Mouse (Mus musculus) embryo, embryonic 11.5 days (tissue): ENCODE results near the gene Hras.
A peak's percentile ranks its signal among the peaks of the same experiment; 100 is the strongest.

Experiments
- DNase-seq: peaks from one replicate; pipeline ENCODE4 v3.0.0-alpha.2; 2012; ENCODE audit warnings: low read depth, low spot score

Gene Hras

GRCm38 (mm10) chr7:141214310-141214709 is 20.5 kb upstream of the Hras start:
- no peak for DNase-seq

GRCm38 (mm10) chr7:141213605-141214235 is 19.9 kb upstream of the Hras start, which contains the start of gene Lmntd2:
Lmntd2 (minus strand) TSS chr7:141214080.
- no peak for DNase-seq

GRCm38 (mm10) chr7:141213133-141213532 is 19.3 kb upstream of the Hras start:
- no peak for DNase-seq

DNA sequence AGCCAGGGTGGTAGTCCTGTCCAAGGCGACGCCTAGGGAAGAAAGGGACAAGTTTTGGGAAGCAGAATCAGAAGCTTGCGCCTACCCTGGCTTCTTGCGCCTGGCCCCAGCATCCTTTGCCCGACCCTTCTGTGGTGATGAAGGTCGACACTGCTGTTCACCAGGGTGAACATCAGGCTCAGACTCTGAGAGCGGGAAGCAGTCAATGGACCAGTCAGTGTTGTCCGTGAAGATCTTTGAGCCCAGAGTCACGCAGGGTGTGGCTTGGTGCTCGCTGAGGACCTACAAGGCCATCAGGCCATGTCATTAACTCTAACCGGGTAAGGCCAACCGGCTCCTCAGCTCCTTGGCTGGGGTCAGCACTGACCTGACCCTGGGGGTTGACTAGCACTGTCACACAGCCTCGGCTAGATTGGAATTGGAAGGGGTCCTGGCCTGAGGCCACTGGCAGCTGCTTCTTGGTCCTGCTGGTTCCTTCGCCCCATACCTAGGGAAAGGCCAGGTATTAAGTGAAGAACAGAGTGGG is 16.9 kb upstream of the Hras start:
- DNase-seq: no peak

- no peak for DNase-seq
Measured at GRCm38 (mm10) chr7:141210137-141210536, 16.3 kb upstream of the Hras start.

- DNase-seq: no peak
Measured at GRCm38 (mm10) chr7:141209526-141209925, 15.7 kb upstream of the Hras start.

DNA sequence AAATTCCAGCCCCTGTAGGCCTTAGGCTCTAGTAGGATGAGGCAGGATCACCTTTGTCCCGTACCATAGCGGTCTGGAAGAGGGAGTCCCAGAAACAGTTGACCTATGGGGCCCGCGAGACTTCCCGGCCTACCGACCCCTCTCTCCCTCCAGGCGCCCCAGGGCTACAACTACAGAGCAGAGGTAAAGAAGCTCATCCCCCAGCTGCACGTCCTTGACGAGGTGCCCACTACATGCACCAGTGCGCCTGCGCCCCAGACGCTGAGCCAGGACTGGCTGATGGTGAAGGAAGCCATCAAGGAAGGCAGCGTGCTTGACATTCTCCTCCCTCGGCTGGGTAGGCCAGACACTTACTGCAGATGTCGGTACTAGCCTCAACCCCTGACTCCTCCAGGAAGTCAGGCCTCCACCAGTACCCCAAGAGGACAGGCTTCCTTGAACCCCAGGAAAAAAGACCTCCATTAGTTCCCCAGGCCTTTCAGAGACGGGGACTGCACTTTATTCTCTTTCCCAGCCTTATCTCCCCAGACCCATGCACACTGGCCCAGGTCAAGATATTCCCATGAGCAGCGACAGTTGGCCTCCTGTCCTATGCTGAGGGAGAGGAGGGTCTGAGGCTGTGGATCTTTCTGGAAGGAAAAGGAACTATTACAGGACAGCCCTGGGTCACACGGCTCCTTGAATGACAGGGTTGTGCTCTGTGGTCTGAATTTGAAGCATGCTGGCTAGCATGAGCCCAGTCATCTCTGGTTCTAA is 12.6 kb upstream of the Hras start:
- DNase-seq: no peak

- DNase-seq: no peak
Measured at GRCm38 (mm10) chr7:141205504-141205903, 11.7 kb upstream of the Hras start.

- no peak for DNase-seq
Measured at GRCm38 (mm10) chr7:141204546-141204945, 10.7 kb upstream of the Hras start.

DNA sequence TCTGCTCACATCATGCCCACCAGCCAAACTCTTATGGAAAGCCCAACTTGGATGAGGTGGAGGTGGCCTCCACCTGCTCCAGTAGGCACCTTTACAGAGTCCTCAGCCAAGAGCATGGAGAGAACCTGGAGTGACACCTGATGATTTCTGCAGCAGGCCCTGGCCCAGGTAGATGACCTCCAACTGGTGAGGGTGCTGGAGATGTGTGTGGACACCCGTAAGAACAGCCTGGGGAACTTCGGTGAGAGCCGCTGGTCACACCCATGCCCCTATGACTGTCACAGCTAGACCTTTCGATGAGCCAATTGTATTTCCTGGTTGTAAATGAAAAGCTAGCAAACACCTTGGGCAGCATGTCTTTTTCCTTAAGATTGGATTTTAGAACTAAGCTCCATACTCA is 4.3 kb upstream of the Hras start:
- DNase-seq: no peak

DNA sequence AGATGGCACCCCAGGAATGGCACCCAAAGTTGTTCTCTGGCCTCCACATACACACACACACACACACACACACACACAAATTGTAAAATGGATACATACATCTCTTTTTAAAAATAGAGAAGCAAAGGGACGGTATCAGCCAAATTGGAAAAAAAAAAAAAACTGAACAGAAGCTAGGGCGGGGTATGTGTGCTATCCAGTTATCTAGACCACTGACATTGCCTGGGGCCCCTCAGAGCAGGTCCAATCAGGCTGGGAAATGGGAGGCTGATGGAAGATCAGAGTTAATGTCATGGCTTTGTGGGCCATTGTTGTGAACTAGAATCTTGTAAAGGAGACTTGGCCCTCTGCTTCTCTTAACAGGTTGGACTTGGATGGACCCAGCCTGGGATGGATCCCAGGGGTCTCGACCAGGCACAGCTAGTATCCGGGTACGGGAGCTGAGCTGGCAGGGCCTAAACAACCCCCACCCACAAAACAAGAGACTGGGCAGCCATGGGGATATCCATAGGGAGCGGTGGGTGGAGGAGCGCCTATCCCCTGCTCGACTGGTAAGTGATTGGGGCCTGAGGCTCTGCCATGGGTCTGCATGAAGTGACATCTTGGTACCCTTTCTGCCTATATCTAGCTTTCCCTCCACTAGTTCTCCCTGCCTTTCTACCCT is 2.9 kb upstream of the Hras start:
- DNase-seq: no peak

- DNase-seq: no peak
Measured at GRCm38 (mm10) chr7:141195754-141196153, 1.9 kb upstream of the Hras start.

DNA sequence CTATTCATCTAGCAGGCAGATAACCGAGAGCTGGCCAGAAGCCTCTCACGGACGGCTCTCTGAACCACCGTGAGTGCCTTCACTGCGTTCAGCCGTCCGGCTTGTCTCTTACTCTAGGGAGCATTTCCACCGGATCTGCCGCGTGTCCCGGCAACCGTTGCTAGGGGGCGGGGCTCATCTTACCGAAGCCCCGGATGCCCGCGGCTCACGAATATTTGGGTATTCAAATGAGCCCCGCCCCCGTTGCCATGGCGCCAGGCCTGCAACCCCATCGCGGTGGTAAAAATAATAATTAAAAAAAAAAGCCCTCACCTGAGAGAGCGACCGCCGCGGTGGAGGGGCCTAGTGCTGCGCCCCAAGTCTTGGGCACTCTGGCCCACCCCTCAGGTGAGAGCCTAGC is 1.0 kb upstream of the Hras start:
- peak; percentile 91 for DNase-seq

DNA sequence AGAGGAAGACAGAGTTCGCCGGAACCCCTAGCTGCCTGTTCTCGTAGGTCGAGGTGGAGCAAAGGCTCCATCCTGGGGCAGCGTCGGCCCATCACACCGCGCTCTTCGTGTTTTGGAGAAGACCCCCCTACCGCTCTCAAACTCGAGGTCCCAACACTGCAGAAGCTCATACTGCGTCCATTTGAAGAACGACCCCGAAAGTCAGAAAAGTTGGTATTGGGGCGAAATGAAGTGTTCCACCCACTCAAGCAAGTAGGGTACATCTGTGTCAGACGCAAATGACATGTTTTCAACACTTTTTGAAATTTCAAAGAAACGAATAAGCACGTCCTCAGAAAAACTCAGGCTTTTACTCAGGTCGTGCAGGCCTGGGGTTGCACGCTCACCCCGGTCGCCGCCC is 604 bp upstream of the Hras start:
- no peak for DNase-seq

- no peak for DNase-seq
Measured at GRCm38 (mm10) chr7:141193348-141193856, 403 bp downstream of the Hras start.

- no peak for DNase-seq
Measured at GRCm38 (mm10) chr7:141192776-141193347, 943 bp downstream of the Hras start.

- no peak for DNase-seq
Measured at GRCm38 (mm10) chr7:141191796-141192685, 1.8 kb downstream of the Hras start.

DNA sequence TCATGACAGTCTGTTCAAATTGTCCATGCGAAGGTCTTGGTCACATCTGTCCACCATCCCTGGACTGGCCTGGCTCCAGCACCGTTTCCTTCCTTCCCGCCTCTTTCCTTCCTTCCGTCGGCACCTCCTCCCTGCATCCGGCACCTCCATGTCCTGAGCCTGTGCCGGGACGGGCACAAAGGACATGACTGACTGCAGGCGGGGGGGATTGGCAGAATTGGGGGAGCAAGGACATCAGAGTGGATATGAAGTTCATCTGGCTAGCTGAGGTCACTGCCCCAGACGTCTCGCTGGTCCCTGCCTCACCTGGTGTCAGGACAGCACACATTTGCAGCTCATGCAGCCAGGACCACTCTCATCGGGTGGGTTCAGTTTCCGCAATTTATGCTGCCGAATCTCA is 2.8 kb downstream of the Hras start:
- no peak for DNase-seq

- DNase-seq: no peak
Measured at GRCm38 (mm10) chr7:141190220-141190619, 3.6 kb downstream of the Hras start.

DNA sequence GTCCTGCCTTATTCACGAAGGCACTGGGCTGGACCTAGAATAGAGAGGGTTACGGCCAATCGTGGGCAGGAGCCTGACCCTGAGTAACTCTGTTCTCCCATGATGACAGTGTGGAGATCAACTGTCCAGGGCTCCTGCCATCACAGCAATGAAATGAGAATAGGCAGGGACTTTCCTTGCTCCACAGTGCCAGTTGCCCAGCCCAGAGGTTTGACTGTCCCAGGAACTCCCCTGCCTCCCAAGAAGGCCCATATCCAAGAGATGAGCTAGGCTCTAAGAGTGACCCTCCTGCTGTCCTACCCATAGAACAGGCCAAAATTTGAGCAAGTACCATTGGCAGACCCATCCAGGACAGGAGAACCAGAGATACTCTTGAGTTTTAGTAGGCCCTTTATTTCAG is 5.1 kb downstream of the Hras start:
- DNase-seq: no peak

DNA sequence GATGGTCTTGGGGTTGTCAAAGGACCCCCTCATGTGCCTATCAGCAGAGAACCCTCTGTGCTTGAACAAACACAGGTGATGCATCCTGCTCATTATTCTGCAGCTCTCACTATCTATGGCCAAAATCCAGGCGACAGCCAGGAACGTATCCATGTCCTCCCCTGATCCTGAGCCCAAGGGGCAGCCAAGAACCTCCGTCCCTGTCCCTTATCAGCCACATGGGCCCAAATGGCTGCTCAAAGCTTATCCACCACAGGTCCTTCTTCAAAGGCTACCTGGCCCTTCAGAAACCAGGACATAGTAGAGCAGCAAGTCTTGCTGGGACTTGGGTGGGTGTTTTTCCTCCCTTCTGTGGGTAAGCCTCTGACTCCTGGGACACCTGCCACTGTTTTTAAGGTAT is 5.6 kb downstream of the Hras start:
- DNase-seq: no peak
